Mouse (Mus musculus) embryonic fibroblast, embryonic 13.5 days (primary cell): ENCODE measurements around the gene Gpsm3.

ENCODE experiments used
- CTCF ChIP-seq: IDR thresholded peaks from 2 replicates; pipeline ENCODE4 v1.5.1; 2011; ENCODE audit warnings: mild to moderate bottlenecking, control low read depth, low read length, moderate library complexity, borderline replicate concordance; ENCODE audit not compliant: insufficient read depth
- POLR2A ChIP-seq: IDR thresholded peaks from 2 replicates; pipeline ENCODE4 v1.6.1; 2011; ENCODE audit warnings: low read depth, mild to moderate bottlenecking, control low read depth, low read length, moderate library complexity

DNA sequence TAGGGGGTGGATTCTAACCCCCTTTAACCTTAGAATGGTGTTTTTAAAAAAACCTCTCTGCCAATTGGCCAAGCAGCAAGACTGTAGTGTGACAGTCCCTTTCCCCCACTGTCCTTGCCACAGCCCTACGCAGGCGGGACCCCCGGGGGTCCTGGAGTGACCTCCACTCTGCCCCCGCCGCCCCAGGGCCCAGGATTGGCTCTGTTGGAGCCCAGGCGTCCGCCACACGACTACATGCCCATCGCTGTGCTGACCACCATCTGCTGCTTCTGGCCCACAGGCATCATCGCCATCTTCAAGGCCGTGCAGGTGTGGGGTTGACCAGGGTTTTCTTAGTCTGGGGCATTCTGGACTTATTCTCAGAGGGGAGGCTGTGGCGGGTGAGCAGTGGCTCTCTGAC, 42.0 kb downstream of the Gpsm3 start:
- TF ChIP-seq CTCF (no peak), POLR2A (no peak)
